Mouse (Mus musculus) heart, embryonic 16.5 days (tissue): ENCODE results near the gene Ahsa1. TPM values are rescaled to one million over a fixed set of nuclear protein-coding genes. Genes with fewer than 3 reads are reported as not detected.

Source experiments
- ATAC-seq: fragments of 200-750 bp; cut with Nextera tagmentation; replicated peaks from 2 replicates; pipeline ENCODE4 v1.8.0; 2017; ENCODE audit warnings: moderate number of reproducible peaks; ENCODE audit not compliant: insufficient read depth, low FRiP score; ENCODE audit errors: extremely low read depth
- H3K27ac ChIP-seq: fragments of 300-500 bp; sonication (generic); 2 replicates; pipeline ENCODE4 v1.5.1; 2014; ENCODE audit warnings: mild to moderate bottlenecking, low read length, control low read depth, moderate library complexity
- H3K27me3 ChIP-seq: fragments of 300-500 bp; sonication (generic); 2 replicates; pipeline ENCODE4 v1.6.1; 2014; ENCODE audit warnings: low read length, mixed read lengths; ENCODE audit not compliant: control insufficient read depth, insufficient read depth
- H3K36me3 ChIP-seq: fragments of 300-500 bp; sonication (generic); 2 replicates; pipeline ENCODE4 v1.6.1; 2014; ENCODE audit not compliant: control insufficient read depth, insufficient read depth
- H3K4me1 ChIP-seq: fragments of 300-500 bp; sonication (generic); 2 replicates; pipeline ENCODE4 v1.6.1; 2014; ENCODE audit warnings: low read length, mixed read lengths; ENCODE audit not compliant: control insufficient read depth, insufficient read depth
- H3K4me2 ChIP-seq: fragments of 300-500 bp; sonication (generic); 2 replicates; pipeline ENCODE4 v1.6.1; 2014; ENCODE audit warnings: low read depth, mild to moderate bottlenecking, control low read depth, low read length
- H3K4me3 ChIP-seq: fragments of 300-500 bp; sonication (generic); 2 replicates; pipeline ENCODE4 v1.5.1; 2014; ENCODE audit warnings: mild to moderate bottlenecking, control low read depth, low read length
- H3K9ac ChIP-seq: fragments of 300-500 bp; sonication (generic); 2 replicates; pipeline ENCODE4 v1.6.1; 2014; ENCODE audit warnings: low read length, control low read depth
- H3K9me3 ChIP-seq: fragments of 300-500 bp; sonication (generic); replicated peaks from 2 replicates; pipeline ENCODE4 v1.6.1; 2016; ENCODE audit warnings: low read length; ENCODE audit not compliant: control insufficient read depth
- WGBS: fragments of 180-500 bp; shearing (Covaris S2); extraction: QIAGEN DNeasy Blood & Tissue Kit; methylation state at CpG from one replicate; pipeline ENCODE4 v1.1.7; 2014; 5-methylcytosine and 5-hydroxymethylcytosine counted together
- polyA plus RNA-seq: library from polyadenylated mRNA; unstranded; fragments of >200 nt; fragmentation: Nextera tagmentation; extraction: Ambion mirVana; gene quantifications from 2 replicates; pipeline ENCODE4 v1.2.1, GENCODE M21; 2015

Gene Ahsa1
- polyA plus RNA-seq, 1 experiment from 2014 or later, result 185 TPM

DNA sequence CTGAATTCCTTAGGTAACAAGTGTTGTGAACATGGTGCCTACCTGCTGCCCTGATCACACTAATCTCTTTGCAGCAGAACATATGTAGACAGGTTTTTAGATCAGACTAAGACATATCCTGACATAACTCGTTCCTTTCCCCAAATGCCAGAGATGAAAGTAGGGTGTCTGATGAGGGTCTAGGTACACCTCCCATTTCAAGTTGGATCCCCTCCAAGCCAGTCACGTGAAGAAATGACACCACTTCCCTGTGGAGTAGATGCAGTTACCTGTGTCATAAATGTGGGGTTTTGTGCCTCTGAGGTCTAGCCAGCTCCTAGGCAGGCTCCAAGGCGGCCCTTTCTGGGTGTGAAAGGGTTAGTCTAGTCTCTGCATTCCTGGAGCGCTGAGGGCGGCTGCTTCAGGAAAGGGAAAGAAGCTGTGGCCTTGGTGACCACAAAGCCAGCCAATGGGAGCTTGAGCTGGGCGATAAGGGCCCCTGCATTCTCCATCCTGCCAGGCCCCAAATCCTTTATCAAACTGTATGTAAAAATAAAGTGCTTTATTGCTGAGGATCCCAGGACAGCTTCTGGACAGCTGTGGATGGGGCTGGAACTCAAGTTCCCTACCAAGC, 11.9 kb downstream of the Ahsa1 start:
- peaks cover 27% of the 10 kb centered on the region for H3K36me3 ChIP-seq
- peak overlapping the region; percentile 81 for H3K27ac ChIP-seq
- no peaks in the 10 kb centered on the region for H3K27me3 ChIP-seq
- H3K4me3 ChIP-seq, result peak overlapping the region; percentile 32
- WGBS, result 10% methylated on average over 6 of the region's 6 CpGs
- H3K4me2 ChIP-seq, result peak overlapping the region; percentile 58
- peaks cover 22% of the 10 kb centered on the region for H3K4me1 ChIP-seq
- no peaks in the 10 kb centered on the region for H3K9me3 ChIP-seq
- peak; percentile 89 for ATAC-seq
- peak overlapping the region; percentile 25; the same call in 1 of the 2 replicates for H3K9ac ChIP-seq

- Histone ChIP-seq H3K9me3 (no peaks in the 10 kb centered on the region), H3K9ac (no peak overlapping the region), H3K4me3 (no peak overlapping the region), H3K27me3 (no peaks in the 10 kb centered on the region), H3K36me3 (peaks cover 18% of the 10 kb centered on the region), H3K4me2 (no peak overlapping the region), H3K27ac (no peak overlapping the region; the same call in 1 of the 2 replicates), H3K4me1 (peaks cover 22% of the 10 kb centered on the region)
- ATAC-seq, result no peak
- 43% methylated on average over 3 of the region's 3 CpGs for WGBS
Measured at GRCm38 (mm10) chr12:87279350-87279749, 13.1 kb downstream of the Ahsa1 start.

DNA sequence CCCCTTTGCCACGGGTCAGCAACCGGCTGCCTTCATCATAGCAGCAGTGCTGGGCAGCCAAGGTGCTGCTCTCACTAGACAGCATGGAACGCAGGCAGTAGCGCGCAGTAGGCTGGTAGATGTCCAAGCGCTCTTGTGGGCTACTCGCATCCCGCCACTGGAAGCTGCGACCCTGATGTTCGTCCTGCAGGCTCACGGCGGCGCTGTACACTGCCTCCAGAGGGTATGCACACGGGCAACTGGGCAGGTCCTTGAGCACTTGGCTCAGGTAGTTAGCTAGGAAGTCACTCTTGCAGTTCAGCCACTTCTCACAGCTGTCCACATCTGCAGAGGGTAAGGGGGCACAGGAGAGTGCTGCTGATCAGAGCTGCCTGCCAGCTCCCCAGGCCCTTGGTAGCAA, 13.6 kb downstream of the Ahsa1 start:
- Histone ChIP-seq H3K36me3 (peaks cover 13% of the 10 kb centered on the region), H3K4me3 (no peak overlapping the region), H3K27ac (no peak overlapping the region), H3K4me1 (peaks cover 22% of the 10 kb centered on the region), H3K4me2 (no peak overlapping the region), H3K9me3 (no peaks in the 10 kb centered on the region), H3K27me3 (no peaks in the 10 kb centered on the region), H3K9ac (no peak overlapping the region)
- no peak for ATAC-seq
- 46% methylated on average over 14 of the region's 14 CpGs for WGBS

DNA sequence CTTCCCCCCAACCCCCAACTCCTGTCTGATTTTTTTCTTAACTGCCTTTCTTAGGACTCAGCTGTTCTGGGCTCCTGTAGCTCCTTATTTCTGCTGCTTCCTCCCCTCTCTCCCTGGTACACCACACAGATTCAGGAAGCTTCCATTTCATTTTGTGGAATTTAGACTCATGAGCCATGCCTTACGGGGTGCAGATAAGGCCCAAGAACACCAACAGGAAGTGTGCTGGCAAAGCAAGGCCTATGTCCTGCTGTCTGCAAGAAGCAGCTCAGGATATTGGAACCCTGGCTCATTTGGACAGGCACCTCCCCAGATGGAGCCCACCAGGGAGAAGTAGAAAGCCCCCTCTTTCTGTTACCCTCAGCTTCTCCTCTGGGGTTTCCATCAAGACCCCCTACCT, 15.5 kb downstream of the Ahsa1 start:
- Histone ChIP-seq H3K4me2 (no peak overlapping the region), H3K36me3 (no peaks in the 10 kb centered on the region), H3K9ac (no peak overlapping the region), H3K9me3 (no peaks in the 10 kb centered on the region), H3K4me3 (no peak overlapping the region), H3K4me1 (peaks cover 22% of the 10 kb centered on the region), H3K27me3 (no peaks in the 10 kb centered on the region), H3K27ac (no peak overlapping the region)
- no peak for ATAC-seq
- 59% methylated on average over 1 of the region's 1 CpGs for WGBS

DNA sequence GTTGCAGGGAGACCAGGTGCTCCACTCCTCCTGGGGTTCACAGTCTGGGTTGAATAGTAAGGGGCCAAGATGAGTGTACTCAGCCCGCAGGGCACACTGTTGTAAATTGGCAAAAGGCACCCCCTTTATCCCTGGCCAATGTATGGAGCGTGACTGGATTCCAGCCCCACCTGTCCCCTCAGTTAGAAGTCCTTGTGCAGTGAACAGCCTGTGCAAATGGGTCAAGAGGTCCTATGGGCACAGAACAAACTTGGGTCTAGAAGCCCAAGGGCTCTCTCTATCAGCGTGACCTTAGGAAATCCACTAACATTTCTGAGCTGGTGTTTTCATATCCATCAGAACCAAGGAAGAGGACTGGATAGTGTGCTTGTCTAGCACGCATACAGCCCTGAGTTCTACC, 16.5 kb downstream of the Ahsa1 start:
- Histone ChIP-seq H3K4me2 (no peak overlapping the region), H3K4me1 (peaks cover 22% of the 10 kb centered on the region), H3K36me3 (no peaks in the 10 kb centered on the region), H3K27ac (no peak overlapping the region), H3K9ac (no peak overlapping the region), H3K4me3 (no peak overlapping the region), H3K9me3 (no peaks in the 10 kb centered on the region), H3K27me3 (no peaks in the 10 kb centered on the region)
- ATAC-seq, result no peak
- WGBS, result 92% methylated on average over 4 of the region's 4 CpGs

DNA sequence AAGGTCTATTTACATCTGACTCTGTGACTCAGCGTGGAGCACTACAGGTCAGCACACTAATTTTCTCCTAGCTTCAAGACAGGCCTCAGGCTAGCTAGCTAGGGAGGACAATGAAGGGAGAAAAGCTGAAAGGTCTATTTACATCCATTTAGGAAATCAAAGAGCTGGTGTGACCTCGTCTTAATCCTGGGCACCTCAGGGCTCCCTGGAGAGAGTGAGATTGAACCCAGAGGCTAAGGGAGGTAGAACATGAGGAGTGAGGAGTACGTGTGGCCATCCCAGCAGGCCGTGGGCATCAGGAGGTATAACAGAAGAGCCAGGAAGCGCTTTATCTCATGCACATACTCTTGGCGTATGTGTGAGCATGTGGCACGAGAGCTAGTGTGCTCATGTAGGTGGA, 17.4 kb downstream of the Ahsa1 start:
- no peak for ATAC-seq
- 76% methylated on average over 7 of the region's 7 CpGs for WGBS
- H3K36me3 ChIP-seq, result no peaks in the 10 kb centered on the region

GRCm38 (mm10) chr12:87284268-87284667, 18.0 kb downstream of the Ahsa1 start:
- no peak for ATAC-seq
- H3K36me3 ChIP-seq, result no peaks in the 10 kb centered on the region
- H3K9ac ChIP-seq, result no peak overlapping the region
- H3K4me3 ChIP-seq, result no peak overlapping the region
- H3K4me1 ChIP-seq, result peaks cover 8% of the 10 kb centered on the region
- 76% methylated on average over 4 of the region's 4 CpGs for whole genome bisulfite sequencing
- H3K27me3 ChIP-seq, result no peaks in the 10 kb centered on the region
- no peak overlapping the region for H3K4me2 ChIP-seq
- H3K9me3 ChIP-seq, result no peaks in the 10 kb centered on the region
- H3K27ac ChIP-seq, result no peak overlapping the region

More for the DNA sequence above, 17.4 kb downstream of the Ahsa1 start:
- H3K9me3 ChIP-seq, result no peaks in the 10 kb centered on the region
- H3K27me3 ChIP-seq, result no peaks in the 10 kb centered on the region
- H3K4me2 ChIP-seq, result no peak overlapping the region
- H3K27ac ChIP-seq, result no peak overlapping the region
- no peak overlapping the region for H3K9ac ChIP-seq
- H3K4me3 ChIP-seq, result no peak overlapping the region
- H3K4me1 ChIP-seq, result peaks cover 13% of the 10 kb centered on the region

GRCm38 (mm10) chr12:87284726-87285125, 18.4 kb downstream of the Ahsa1 start:
- Histone ChIP-seq H3K9me3 (no peaks in the 10 kb centered on the region), H3K4me1 (peaks cover 3% of the 10 kb centered on the region), H3K27me3 (no peaks in the 10 kb centered on the region), H3K36me3 (no peaks in the 10 kb centered on the region), H3K9ac (no peak overlapping the region), H3K27ac (no peak overlapping the region), H3K4me2 (no peak overlapping the region), H3K4me3 (no peak overlapping the region)
- WGBS, result 78% methylated on average over 5 of the region's 5 CpGs
- ATAC-seq, result no peak

DNA sequence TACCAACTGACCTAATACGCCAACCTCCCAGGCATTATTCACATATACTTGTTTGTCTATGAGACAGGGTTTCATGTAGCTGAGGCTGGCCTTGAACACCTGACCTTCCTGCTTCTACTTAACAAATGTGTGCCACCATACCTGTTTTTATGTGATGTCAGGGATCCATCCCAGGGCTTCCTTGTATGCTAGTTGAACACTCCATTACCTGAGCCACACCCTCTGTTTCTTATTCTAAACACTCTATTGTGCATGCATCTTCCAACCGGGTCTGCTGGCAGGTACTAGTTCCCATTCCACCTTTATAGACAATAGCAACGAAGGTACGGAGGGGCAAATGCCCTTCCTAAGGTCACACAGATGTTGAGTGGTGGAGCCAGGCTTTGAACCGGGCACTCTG, 22.8 kb downstream of the Ahsa1 start:
- Histone ChIP-seq H3K4me2 (no peak overlapping the region), H3K4me1 (no peaks in the 10 kb centered on the region), H3K4me3 (no peak overlapping the region), H3K27me3 (no peaks in the 10 kb centered on the region), H3K36me3 (no peaks in the 10 kb centered on the region), H3K9ac (no peak overlapping the region), H3K9me3 (no peaks in the 10 kb centered on the region), H3K27ac (no peak overlapping the region)
- no peak for ATAC-seq
- 91% methylated on average over 5 of the region's 5 CpGs for WGBS
